Mouse (Mus musculus) neural tube, embryonic 14.5 days (tissue): ENCODE results near the gene Dnah3. TPM values are rescaled to one million over a fixed set of nuclear protein-coding genes. Genes with fewer than 3 reads are reported as not detected.

Experiments used
- ATAC-seq: fragments of 200-750 bp; cut with Nextera tagmentation; 2 replicates; pipeline ENCODE4 v1.8.0; 2017; ENCODE audit warnings: low read depth, mild to moderate bottlenecking, moderate TSS enrichment, moderate library complexity
- H3K27ac ChIP-seq: fragments of 300-500 bp; sonication (generic); 2 replicates; pipeline ENCODE4 v1.5.1; 2014; ENCODE audit warnings: low read depth, mild to moderate bottlenecking, control low read depth, low read length, moderate library complexity, mixed read lengths
- H3K27me3 ChIP-seq: fragments of 300-500 bp; sonication (generic); 2 replicates; pipeline ENCODE4 v1.6.1; 2014; ENCODE audit warnings: low read length; ENCODE audit not compliant: control insufficient read depth, insufficient read depth
- H3K36me3 ChIP-seq: fragments of 300-500 bp; sonication (generic); 2 replicates; pipeline ENCODE4 v1.6.1; 2014; ENCODE audit warnings: low read length, mixed read lengths; ENCODE audit not compliant: control insufficient read depth, insufficient read depth
- H3K4me1 ChIP-seq: fragments of 300-500 bp; sonication (generic); 2 replicates; pipeline ENCODE4 v1.6.1; 2014; ENCODE audit warnings: low read length; ENCODE audit not compliant: control insufficient read depth, insufficient read depth
- H3K4me2 ChIP-seq: fragments of 300-500 bp; sonication (generic); 2 replicates; pipeline ENCODE4 v1.6.1; 2014; ENCODE audit warnings: mild to moderate bottlenecking, low read depth, low read length, control low read depth
- H3K4me3 ChIP-seq: fragments of 300-500 bp; sonication (generic); 2 replicates; pipeline ENCODE4 v1.5.1; 2014; ENCODE audit warnings: low read depth, low read length, control low read depth, mixed read lengths
- H3K9ac ChIP-seq: fragments of 300-500 bp; sonication (generic); replicated peaks from 2 replicates; pipeline ENCODE4 v1.6.1; 2014; ENCODE audit warnings: low read depth, mild to moderate bottlenecking, control low read depth, low read length, mixed read lengths
- H3K9me3 ChIP-seq: fragments of 300-500 bp; sonication (generic); 2 replicates; pipeline ENCODE4 v1.6.1; 2016; ENCODE audit warnings: low read length; ENCODE audit not compliant: control insufficient read depth
- WGBS: fragments of 180-500 bp; shearing (Covaris S2); extraction: QIAGEN DNeasy Blood & Tissue Kit; methylation state at CpG from one replicate; pipeline ENCODE4 v1.1.7; 2014; 5-methylcytosine and 5-hydroxymethylcytosine counted together
- polyA plus RNA-seq: library from polyadenylated mRNA; unstranded; fragments of >200 nt; fragmentation: Nextera tagmentation; extraction: Ambion mirVana; gene quantifications from 2 replicates; pipeline ENCODE4 v1.2.1, GENCODE M21; 2014

Gene Dnah3
- polyA plus RNA-seq, 1 experiment from 2014 or later = not detected

- no peaks in the 10 kb centered on the region for H3K27me3 ChIP-seq
- H3K4me2 ChIP-seq = no peak overlapping the region
- H3K27ac ChIP-seq = no peak overlapping the region
- H3K4me3 ChIP-seq = no peak overlapping the region
- ATAC-seq = no peak
- no peaks in the 10 kb centered on the region for H3K36me3 ChIP-seq
- no peaks in the 10 kb centered on the region for H3K4me1 ChIP-seq
- no peaks in the 10 kb centered on the region for H3K9me3 ChIP-seq
- WGBS = 73% methylated on average over 3 of the region's 3 CpGs
- H3K9ac ChIP-seq = no peak overlapping the region
These were observed 14.9 kb downstream of the Dnah3 start for GRCm38 (mm10) chr7:120080177-120080576.

DNA sequence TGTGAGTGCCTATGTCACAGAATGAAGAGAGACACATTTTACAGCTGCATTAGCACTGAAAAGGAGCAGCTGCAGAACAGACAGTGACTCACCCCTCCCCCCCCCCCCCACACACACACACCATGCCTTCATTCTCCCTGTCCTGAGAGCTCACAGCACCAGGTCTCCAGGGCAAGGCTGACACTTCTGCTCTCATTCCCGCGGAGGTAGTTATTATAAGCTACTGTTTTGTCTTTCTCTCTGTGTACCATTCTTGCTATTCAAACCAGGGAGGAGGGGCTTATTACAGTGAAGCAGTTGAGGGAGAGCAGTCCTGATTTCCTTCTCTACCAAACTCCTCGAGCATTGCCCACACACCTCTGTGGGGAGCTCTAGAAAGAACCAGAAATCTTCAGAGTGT lies 25.9 kb downstream of the Dnah3 start:
- Histone ChIP-seq H3K27ac (no peak overlapping the region), H3K9me3 (no peaks in the 10 kb centered on the region), H3K4me1 (peaks cover 7% of the 10 kb centered on the region), H3K9ac (no peak overlapping the region), H3K36me3 (no peaks in the 10 kb centered on the region), H3K27me3 (no peaks in the 10 kb centered on the region), H3K4me3 (no peak overlapping the region), H3K4me2 (no peak overlapping the region)
- 8% methylated on average over 3 of the region's 3 CpGs for WGBS
- peak; percentile 85 for ATAC-seq

GRCm38 (mm10) chr7:120068114-120068513 lies 27.0 kb downstream of the Dnah3 start:
- H3K9ac ChIP-seq = no peak overlapping the region
- ATAC-seq = peak; percentile 24; the same call in 1 of the 2 replicates
- peaks cover 7% of the 10 kb centered on the region for H3K4me1 ChIP-seq
- WGBS = 77% methylated on average over 3 of the region's 3 CpGs
- H3K36me3 ChIP-seq = no peaks in the 10 kb centered on the region
- H3K4me3 ChIP-seq = no peak overlapping the region
- H3K4me2 ChIP-seq = no peak overlapping the region
- H3K27ac ChIP-seq = no peak overlapping the region
- no peaks in the 10 kb centered on the region for H3K27me3 ChIP-seq
- H3K9me3 ChIP-seq = no peaks in the 10 kb centered on the region

DNA sequence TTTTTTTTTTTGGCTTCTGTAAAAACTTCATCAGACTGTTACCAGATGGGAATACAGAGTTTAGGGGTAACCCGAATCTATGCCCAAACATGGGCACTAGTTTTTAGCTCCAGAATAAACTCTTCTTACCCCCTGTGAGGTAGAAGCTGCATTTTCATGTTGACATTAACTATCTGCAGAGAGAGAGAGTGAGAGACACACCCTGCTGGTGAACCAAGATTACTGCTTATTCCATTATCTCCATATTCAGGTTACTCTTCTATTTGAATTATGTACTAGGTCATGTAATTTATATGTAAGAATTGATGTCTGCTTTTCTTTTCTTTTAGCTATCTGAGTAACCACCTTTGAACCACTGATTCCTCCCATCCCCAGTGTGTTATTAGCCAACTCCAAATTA lies 31.0 kb downstream of the Dnah3 start:
- Histone ChIP-seq H3K36me3 (no peaks in the 10 kb centered on the region), H3K4me2 (no peak overlapping the region), H3K4me3 (no peak overlapping the region), H3K9ac (no peak overlapping the region), H3K4me1 (peaks cover 4% of the 10 kb centered on the region), H3K27ac (no peak overlapping the region), H3K9me3 (no peaks in the 10 kb centered on the region), H3K27me3 (no peaks in the 10 kb centered on the region)
- ATAC-seq = no peak
- WGBS = 90% methylated on average over 1 of the region's 1 CpGs

- no peak overlapping the region for H3K4me3 ChIP-seq
- ATAC-seq = no peak
- WGBS = 85% methylated on average over 3 of the region's 3 CpGs
These were observed 39.6 kb downstream of the Dnah3 start for GRCm38 (mm10) chr7:120055479-120055878.

DNA sequence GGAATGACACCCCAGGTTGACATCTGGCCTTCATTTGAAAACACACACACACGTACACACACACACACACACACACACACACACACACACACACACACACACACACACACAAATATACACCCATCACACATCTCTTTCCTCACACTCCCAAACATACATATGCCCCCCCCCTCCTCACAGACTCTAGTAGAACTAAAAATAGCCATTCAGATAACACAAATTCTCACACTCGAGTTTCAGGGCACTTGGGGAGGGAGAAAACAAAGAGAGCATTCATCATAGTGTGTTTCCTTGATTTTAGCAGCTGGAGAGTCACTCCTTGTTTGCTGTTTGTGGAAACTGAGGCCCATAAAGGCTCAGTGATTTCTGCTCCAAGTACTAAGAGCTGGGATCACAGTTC lies 41.1 kb downstream of the Dnah3 start:
- no peak for ATAC-seq
- WGBS = 51% methylated on average over 2 of the region's 2 CpGs
- no peaks in the 10 kb centered on the region for H3K9me3 ChIP-seq

More at GRCm38 (mm10) chr7:120055479-120055878, 39.6 kb downstream of the Dnah3 start:
- Histone ChIP-seq H3K4me2 (no peak overlapping the region), H3K36me3 (no peaks in the 10 kb centered on the region), H3K9ac (no peak overlapping the region), H3K27ac (no peak overlapping the region), H3K9me3 (no peaks in the 10 kb centered on the region), H3K4me1 (no peaks in the 10 kb centered on the region), H3K27me3 (no peaks in the 10 kb centered on the region)

GRCm38 (mm10) chr7:120050447-120050846 lies 44.6 kb downstream of the Dnah3 start:
- Histone ChIP-seq H3K9me3 (no peaks in the 10 kb centered on the region), H3K27ac (no peak overlapping the region), H3K4me3 (no peak overlapping the region), H3K27me3 (no peaks in the 10 kb centered on the region), H3K4me2 (no peak overlapping the region), H3K4me1 (no peaks in the 10 kb centered on the region), H3K9ac (no peak overlapping the region), H3K36me3 (no peaks in the 10 kb centered on the region)
- ATAC-seq = no peak

More for the DNA sequence above, 41.1 kb downstream of the Dnah3 start:
- H3K36me3 ChIP-seq = no peaks in the 10 kb centered on the region
- no peak overlapping the region for H3K4me2 ChIP-seq
- H3K4me1 ChIP-seq = no peaks in the 10 kb centered on the region
- H3K4me3 ChIP-seq = no peak overlapping the region
- no peak overlapping the region for H3K9ac ChIP-seq
- H3K27ac ChIP-seq = no peak overlapping the region
- no peaks in the 10 kb centered on the region for H3K27me3 ChIP-seq

GRCm38 (mm10) chr7:120043990-120044389 lies 51.1 kb downstream of the Dnah3 start:
- Histone ChIP-seq H3K4me1 (no peaks in the 10 kb centered on the region), H3K9ac (no peak overlapping the region), H3K27ac (no peak overlapping the region), H3K4me3 (no peak overlapping the region), H3K36me3 (no peaks in the 10 kb centered on the region), H3K4me2 (no peak overlapping the region), H3K27me3 (no peaks in the 10 kb centered on the region), H3K9me3 (no peaks in the 10 kb centered on the region)
- no peak for ATAC-seq
- WGBS = 90% methylated on average over 3 of the region's 3 CpGs

GRCm38 (mm10) chr7:120036422-120036821 lies 58.7 kb downstream of the Dnah3 start:
- no peak overlapping the region for H3K4me2 ChIP-seq
- H3K27ac ChIP-seq = no peak overlapping the region
- no peaks in the 10 kb centered on the region for H3K9me3 ChIP-seq
- H3K4me3 ChIP-seq = no peak overlapping the region
- H3K27me3 ChIP-seq = no peaks in the 10 kb centered on the region
- ATAC-seq = no peak
- WGBS = 77% methylated on average over 5 of the region's 5 CpGs
- no peaks in the 10 kb centered on the region for H3K36me3 ChIP-seq
- H3K9ac ChIP-seq = no peak overlapping the region
- H3K4me1 ChIP-seq = no peaks in the 10 kb centered on the region

DNA sequence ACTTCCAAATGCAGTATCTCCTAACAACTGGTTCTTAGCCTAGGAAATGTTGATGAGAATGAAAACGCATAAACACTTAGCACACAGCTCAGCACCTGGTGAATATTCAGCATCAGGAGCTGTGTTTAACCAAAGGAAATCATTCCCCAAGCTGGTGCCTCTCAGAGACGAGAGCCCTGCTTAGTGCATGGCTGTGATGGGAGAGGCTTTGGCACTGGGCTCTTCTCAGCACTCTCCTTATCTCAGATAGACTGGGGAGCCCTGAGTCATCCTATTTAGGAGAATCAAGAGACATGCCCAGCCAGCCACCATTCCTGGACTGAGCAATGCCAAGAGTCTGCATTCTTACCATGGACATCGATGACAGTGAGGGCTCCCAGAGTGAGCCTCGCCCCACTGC lies 60.1 kb downstream of the Dnah3 start:
- H3K4me1 ChIP-seq = no peaks in the 10 kb centered on the region
- no peaks in the 10 kb centered on the region for H3K36me3 ChIP-seq
- no peaks in the 10 kb centered on the region for H3K27me3 ChIP-seq
- H3K9ac ChIP-seq = no peak overlapping the region
- no peak for ATAC-seq
- no peaks in the 10 kb centered on the region for H3K9me3 ChIP-seq
- WGBS = 81% methylated on average over 4 of the region's 4 CpGs
- H3K27ac ChIP-seq = no peak overlapping the region
- H3K4me2 ChIP-seq = no peak overlapping the region
- H3K4me3 ChIP-seq = no peak overlapping the region
